Mouse (Mus musculus): ENCODE measurements around the gene Igsf9.
A peak's percentile ranks its signal among the peaks of the same experiment; 100 is the strongest.

Gene Igsf9

DNA sequence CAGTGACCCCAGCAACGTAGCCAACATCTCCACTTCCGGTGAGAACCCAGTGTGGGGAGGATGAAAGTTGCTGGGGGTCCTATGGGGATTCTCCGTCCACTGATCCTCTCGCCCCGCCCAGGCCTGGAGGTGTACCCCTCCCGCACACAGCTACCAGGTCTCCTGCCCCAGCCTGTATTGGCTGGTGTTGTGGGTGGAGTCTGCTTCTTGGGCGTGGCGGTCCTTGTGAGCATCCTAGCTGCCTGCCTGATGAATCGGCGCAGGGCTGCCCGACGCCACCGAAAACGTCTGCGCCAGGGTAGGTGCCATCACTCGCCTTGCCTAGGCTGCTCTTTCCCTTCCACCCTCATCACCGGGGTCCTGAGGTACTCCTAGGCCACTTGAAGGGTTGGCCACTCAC, 14.4 kb downstream of the Igsf9 start:
- DNase-seq (ENCODE audit: extremely low spot score, low spot score) = no peak

DNA sequence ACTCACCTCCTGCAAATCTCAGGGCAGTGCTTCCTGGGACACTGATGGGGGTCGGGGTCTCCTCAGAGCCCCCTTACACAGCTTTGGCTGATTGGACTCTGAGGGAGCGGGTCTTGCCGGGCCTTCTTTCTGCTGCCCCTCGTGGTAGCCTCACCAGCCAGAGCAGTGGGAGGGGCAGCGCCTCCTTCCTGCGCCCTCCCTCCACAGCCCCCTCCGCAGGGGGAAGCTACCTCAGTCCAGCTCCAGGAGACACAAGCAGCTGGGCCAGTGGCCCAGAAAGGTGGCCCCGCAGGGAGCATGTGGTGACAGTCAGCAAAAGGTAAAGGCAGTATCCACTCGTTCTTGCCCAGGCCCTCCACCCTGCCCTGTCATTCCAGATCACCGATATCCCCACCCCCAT, 15.8 kb downstream of the Igsf9 start:
- no peak for DNase-seq (ENCODE audit: extremely low spot score, low spot score)

DNA sequence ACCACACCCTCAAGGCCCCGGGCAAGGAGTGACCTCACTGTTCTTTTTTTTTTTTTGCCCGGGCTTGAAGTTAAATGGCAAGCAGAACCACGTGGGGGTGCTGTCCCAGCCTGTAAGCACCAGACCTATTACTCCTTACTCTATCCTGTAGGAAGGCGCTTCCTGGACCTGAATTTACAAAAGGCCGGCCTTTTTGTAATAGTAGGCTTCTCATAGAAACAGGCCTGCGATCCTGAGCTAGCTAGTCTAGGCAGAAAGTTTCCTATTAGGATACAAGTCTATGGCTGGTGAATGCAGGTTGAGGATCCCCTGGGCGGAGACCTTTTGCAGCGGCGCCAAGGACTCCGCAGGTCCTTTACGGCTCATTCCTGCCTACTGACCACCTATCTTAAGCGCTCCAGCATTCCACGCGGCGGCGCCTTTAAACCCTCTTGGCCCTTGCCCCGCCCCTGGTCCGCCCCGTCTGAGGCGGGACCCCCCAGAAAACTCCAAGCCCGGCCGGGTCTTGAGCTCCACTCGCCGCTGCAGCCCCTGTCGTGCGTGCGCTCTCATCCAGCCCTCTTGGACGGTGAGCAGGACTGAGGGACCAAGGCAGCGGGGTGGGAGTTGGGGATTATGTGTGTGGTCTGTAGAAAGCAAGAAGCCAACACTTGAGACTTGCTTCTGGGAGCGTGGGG, 18.3 kb downstream of the Igsf9 start, which contains the start of gene Tagln2:
Gene Tagln2, plus strand, starts transcription at position 283 of the 677 bp plus-strand sequence.
- peak; percentile 83 for DNase-seq (ENCODE audit: extremely low spot score, low spot score)

DNA sequence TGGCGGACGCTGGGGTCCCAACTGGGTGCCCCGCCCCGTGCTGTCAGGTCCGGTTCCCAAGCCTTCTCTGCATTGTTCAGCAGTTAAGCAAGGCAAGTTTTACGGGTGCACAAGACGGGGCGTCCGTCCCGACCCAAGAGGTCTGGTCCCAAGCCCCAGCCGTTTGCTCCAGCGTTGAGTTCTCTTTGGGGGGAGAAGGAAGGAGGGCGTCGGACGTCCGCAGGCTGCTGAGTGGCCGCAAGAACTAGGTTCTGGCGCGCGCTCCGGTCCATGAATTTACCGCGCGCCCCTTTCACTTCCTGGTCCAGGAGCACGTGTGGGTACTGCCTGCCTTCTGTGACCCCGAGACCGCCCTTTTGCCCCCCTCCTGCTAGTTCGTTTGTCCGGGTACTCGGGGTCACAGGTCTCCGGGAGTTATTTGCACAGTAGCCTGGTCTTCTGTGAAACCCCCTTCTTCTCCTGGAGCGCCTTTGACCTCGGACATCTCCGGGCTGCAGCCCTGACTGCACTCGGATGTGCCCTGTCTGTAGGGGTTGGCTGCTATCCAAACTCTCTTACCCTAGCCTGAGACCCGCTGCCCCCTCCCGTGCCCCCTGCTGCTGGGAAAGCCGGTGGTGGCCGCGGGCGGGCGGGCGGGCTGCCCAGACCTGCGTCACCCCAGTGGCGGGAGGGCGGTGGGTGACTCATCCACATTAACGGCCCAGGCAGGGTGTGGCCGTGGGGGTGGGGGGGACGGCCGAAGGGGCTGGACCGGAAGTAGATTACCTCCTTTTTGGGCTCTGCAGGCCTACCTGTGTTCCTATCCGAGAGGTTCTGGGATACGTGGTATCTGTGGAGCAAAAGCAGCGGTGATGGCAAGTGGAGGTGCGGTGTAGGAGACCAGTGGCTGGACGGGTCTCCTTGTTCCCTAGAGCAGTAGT, 19.1 kb downstream of the Igsf9 start:
- peak; percentile 68 for DNase-seq (ENCODE audit: extremely low spot score, low spot score)

DNA sequence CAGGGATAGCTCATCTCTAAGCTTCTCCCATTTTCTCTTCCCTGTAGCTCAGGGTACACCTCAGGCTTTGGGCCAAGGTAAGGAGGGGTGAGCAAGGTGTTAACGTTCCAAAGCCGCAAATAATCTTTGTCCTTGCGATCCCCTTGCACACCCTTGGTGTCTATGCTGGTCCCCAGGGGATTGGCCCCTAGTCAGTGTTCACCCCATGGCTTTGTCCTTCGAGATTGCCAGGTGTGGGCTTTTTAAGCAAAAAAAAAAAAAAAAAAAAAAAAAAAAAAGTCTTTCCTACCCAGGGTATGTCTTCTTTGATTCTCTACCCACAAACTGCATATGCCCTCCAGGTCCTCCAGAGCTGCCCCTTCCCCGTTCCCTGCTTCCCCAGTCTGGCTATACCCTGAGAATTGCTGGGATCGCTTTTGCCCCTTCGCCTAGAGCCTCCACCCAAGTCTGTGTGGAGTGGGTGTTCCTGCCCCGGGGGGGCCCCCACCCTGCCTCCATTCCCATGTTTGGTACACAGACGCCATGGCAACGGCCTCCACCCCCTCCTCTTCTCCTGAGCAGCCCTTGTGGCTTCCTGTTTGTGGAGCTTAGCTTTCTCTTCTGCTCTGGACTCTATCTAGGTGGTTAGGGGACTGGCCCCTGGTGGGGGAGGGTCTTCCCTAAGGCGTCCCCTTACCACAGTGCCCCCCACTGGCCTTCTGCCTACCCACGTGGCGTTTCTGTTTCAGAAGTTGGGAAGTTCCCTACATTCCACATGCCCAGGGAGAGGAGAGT, 20.0 kb downstream of the Igsf9 start:
- DNase-seq (ENCODE audit: extremely low spot score, low spot score) = peak; percentile 56

DNA sequence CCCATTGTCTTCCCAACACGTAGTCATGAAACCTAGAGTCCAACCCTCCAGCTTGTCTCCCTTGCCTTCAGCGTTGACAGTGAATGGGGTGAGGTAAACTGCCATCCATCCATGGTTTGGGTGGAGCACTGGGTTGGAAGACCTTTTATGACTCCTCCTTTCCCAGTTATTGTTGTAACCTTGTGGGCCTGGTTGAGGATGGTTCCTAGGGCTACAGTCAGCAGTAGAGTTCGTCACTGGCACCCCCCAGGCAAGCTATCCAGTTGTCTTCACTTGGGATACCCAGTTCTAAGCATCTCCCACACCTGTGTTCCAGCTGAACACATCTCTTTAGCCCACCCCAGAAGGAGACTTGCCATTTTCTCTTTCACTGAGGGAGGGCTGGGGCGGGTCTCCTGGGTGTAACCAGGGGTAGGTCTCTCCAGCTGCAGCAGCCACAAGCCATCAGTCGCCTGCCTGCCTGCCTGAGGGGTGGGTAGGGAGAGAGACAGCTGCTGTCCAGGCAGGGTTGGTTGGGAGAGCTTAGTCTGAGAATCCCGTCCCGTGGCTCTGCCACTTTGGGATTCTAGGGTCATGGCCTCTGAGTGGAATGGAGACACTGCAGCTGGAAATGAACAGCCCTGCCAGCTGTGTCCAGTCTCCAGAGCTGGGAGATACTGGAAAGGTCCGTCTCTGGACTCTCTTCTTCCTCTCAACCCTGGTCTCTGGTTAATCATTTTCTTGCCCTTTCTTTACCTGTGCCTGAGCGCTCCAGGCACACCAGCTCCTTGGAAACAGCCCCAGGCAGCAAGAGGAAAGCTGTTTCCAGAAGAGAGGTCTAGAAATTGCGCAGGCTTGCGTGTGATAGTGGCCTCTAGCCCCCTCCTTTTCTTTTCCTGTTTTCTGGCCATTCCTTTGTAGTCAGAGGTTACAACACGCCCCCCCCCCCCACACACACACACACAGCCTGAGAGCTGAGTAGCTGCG, 20.8 kb downstream of the Igsf9 start:
- DNase-seq (ENCODE audit: extremely low spot score, low spot score) = no peak

DNA sequence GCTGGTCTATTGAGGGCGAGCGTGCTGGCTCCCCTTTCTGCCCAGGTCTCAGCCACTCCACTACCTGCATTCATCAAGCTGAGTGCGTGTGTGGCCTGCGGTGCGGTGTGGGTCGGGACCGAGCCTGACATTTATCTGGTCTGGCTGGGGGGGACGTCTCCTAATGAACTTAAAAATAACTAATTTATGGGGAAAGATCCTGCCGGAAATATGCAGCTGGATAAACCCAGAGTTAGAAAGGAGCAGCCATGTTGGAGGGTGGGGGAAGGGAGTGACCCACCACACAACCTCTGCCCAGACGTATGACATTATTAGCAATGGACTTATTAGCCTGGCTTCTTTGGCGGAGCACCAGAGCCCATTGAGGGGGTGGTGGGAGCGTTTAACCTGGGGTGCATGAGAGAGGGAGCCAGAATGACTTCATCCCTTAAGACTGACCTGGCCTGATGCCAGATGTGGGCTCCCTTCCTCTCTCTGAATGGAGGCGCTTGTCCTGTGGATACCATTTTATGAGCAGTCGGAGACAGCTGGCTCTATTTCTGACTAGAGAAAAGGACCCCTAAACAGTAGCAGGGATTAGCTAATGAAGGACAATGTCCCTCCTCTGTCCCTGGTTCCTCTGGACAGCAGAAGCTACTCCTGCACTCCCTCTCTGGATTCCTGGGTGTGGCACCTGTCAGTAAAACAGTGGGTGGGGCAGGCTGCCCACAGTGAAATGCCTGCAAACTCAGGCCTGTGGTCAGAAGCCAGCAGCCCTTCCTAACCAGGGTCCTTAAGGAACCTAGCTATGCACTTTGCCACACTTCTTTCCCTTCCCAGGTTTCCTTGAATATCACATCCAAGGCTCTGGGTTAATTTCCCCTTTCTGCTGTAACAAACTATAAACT, 21.8 kb downstream of the Igsf9 start:
- DNase-seq (ENCODE audit: extremely low spot score, low spot score) = no peak

DNA sequence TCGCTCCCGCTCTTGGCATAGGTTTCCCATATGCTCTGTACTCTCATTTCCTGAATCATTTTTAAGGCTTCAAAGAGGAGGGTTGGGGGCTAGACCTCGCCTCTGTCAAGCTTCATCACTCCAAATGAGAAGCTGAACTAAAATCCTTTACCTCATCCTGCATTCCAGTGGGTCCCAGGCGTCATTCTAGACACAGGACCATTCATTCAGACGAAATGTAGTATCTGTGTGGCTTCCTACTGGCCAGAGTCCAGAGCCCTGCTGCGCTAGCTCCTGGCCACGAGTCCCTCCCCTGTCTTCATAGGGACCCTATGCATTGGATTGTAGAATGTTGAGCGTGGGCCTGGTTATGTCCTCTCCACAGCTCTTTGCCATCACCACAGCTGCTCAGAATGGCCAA, 23.2 kb downstream of the Igsf9 start:
- DNase-seq (ENCODE audit: extremely low spot score, low spot score) = no peak

DNA sequence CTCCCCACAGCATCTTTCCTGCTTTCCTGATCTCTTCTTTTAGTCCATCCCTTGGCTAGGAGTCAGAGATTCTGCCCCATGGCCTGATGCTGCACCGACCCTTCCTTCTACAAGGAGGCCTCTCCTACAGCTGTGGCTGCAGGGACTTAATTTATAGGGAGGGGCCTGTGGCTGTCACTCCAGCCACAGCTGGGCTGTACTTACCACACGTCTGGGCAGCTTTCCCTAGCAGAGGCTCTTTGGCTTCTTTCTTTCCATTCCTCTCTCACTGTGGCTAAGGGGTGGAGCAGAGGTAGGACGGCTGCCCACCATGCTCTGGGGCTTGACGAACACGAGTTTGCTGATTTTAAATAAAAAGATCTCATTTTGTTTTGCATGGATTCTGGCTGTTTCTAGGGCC, 25.4 kb downstream of the Igsf9 start:
- no peak for DNase-seq (ENCODE audit: extremely low spot score, low spot score)

DNA sequence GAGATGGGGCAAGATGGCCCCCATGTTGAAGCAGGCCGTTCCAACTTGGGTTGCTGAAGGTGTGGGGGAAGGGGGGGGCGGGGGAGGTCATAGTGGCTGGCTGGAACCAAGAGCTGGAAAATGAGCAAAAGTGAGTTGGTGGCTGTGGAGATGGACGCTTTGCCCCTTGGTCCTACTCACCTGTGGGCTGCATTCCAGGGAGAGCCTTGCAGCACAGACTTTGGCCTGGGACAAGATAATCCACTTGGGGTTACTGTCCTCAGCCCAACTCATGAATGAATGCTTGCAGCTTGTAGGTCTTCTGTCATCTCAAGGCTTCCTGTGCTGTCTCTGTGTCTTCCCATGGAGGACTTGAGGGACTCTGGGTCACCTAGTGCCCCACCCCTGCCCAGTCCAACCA, 26.1 kb downstream of the Igsf9 start:
- DNase-seq (ENCODE audit: extremely low spot score, low spot score) = no peak

DNA sequence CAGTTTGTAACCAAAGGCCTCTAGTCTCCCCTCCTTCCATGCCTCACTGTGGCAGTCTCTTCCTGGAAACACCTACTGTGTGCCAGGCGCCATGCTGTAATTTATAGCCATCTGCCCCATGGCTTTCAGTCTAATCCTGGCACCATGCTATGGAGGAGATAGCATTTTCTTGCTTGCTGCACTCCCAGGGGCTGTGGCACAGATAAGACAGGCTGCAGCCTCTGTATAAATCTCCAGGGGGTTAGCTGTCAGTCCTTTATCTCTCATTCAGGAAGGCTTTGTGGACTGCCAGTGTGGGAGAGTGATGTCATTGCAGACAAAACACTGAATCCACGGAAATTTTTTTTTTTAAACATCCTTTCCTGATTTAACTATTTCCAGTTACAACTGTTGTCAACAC, 26.6 kb downstream of the Igsf9 start:
- no peak for DNase-seq (ENCODE audit: extremely low spot score, low spot score)

DNA sequence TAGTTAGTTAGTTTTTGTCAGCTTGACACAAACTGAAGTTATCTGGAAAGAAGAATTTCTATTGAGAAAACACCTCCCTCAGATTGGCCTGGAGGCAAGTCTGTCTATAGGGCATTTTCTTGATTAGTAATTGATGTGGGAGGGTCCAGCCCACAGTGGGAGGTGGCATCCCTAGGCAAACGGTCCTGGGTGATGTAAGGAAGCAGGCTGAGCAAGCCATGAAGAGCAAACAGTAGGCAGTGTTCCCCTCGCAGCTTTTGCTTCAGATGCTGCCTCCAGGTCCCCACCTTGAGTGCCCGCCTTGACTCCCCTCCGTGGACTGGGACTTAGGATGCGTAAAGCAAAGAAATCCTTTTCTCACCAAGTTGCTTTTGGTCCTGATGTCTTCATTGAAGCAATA, 27.6 kb downstream of the Igsf9 start:
- no peak for DNase-seq (ENCODE audit: extremely low spot score, low spot score)

DNA sequence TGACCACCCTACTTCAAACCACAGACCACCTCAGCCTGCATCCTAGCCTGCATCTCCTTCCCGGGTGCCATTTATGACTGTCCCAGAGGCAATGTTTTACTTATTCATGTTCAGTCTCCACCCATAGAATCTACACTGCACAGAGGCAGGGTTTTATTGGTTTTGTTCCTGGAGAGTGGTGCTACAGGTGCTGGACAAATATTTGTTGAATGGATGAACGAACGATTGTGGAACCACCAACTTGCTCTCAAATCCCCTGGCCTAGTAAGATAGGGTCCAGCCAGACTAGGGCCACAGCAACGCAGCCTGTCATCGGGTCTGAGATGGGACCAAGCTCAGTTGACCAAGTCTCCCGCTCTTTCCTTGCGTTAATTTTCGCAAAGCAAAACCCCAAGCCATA, 28.4 kb downstream of the Igsf9 start:
- DNase-seq (ENCODE audit: extremely low spot score, low spot score) = no peak

DNA sequence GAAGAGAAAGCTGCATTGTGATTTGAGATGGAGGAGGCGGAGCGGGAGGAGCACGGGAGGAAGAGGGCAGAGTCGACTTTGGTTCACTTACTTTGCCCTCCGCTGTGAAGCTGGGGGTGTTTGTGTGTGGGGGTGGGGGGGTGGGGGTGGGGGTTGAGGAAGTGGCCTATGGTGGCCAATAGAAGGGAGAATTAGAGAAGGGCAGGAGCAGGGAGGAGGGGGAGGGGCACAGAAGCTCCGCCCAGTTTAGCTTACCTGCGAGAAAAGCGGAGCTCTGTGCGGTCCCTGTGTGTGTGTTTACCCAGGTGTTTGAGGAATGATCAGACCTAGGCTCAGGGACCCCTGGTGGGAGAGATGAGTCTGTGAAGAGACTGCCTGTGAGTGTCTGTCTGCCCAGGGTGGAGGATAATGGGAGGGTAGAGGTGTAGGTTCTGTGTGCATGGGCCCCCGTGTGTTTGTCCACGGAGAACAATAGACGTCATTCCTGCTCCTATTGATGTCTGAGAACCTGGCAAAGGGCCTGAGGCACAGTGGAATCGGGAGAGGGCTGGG, 28.9 kb downstream of the Igsf9 start:
- no peak for DNase-seq (ENCODE audit: extremely low spot score, low spot score)

DNA sequence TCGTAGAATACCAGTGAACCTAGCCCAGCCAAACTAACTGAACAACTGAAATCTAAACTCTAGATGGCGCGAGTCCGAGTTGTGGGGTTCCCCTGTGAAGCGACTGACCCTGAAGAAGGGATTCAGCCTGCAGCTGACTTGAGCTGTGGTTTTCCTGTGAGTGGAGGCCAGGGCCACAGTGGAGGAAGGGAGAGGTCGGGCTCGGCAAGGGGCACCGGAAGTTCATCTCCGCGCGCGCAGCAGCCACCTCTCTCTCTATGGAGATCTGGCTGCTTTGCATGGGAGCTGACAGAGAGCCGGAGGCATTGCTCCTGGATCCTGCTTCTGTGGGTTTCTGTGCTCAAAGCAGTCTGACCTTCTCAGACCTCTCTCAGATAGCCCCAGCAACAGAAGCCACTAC, 31.4 kb downstream of the Igsf9 start:
- peak; percentile 43 for DNase-seq (ENCODE audit: extremely low spot score, low spot score)

DNA sequence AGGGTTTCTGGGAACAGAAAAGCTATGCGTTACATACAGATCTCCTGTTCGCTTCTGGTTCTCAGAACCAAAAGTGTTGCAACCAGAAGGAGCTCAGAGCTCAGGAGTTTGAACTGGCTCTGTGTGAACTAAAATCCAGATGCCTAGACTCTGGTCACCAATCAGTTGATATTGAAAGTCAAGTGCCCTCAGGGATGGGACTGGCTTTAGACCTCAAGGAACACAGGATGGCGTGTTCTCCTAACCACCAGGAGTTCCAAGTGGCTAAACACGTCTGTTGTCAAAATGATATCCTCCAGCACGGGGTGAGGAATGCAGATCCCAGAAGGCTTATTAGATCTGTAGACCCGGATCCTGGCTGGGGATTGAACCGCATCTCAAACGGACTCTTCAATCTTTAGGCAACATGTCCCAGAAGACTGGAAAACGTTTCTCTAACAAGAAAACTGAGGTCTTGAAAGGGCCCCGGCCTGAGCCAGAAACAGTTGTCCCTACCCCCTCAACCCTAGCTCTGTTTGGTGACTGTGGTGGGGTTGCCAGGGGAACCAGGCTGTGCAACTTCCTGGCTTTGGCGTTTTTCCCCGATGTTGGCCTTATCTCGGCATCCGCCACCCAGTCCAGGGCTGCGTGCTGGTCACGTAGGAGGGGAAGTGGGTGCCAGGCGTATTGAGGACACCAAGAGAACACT, 32.1 kb downstream of the Igsf9 start:
- no peak for DNase-seq (ENCODE audit: extremely low spot score, low spot score)

DNA sequence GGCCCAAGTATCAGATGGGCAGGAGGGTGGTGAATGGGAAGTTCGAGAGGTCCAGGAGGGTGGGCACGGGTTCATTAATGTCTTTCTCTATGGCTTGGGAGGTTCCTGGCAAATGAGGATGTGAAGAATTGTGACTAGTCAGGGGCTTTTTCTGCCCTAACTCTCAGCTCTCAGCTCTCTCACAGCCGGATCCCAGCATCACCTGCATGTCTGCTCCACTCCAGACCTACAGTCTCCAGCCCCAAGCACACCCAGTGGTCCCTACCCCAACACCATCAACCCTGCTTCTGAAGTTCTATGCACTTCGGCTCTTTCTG, 32.6 kb downstream of the Igsf9 start:
- DNase-seq (ENCODE audit: extremely low spot score, low spot score) = no peak

DNA sequence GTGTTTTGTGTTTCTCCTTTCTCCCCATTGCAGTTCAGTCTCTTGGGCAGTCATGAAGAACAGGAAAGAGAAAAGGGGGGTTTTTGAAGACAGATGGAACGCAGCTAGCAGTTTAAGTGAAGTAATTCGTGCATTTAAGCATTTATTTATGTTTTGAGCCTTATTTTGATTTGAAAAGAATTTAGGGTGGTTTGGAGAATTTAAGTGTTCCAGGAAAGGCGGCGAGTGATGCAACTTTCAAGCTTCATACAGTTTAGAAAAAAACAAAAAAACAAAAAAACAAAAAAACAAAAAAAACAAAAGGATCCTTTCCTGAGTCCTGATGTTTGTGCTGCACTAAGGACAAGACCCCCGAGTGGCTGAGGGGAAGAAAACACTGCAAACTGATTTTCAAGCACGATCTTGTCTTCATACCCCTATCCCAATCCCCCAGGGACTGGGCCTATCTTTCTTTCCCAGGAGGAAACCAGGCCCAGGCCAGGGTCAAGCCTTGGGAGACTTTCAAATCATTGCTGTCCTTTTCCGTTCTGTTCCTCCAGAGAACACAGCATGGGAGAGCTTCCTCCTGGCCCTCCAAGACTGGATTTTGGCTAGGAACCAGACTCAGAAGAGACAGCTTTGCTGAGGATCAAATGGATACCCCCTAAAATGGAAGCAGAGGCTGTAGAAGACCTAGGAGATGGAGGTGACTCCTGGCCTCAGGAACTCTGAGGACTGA, 33.1 kb downstream of the Igsf9 start:
- no peak for DNase-seq (ENCODE audit: extremely low spot score, low spot score)

All from neural tube, embryonic 10.5 days (tissue).